Mouse (Mus musculus): ENCODE measurements at regions not wholly inside any gene's neighbourhood (a gene's known extent, or its start where the extent isn't known, plus 50 kb on each side); places are given as distances from the start of the nearest gene placed in this dataset.

GRCm38 (mm10) chr9:117863944-117864343 lies 176.4 kb upstream of the Azi2 start:
- Histone ChIP-seq H3K36me3 (no peaks in the 10 kb centered on the region), H3K4me1 (no peaks in the 10 kb centered on the region), H3K4me2 (replicated peaks) (no peak overlapping the region), H3K9me3 (replicated peaks) (no peaks in the 10 kb centered on the region), H3K27ac (replicated peaks) (no peak overlapping the region), H3K4me3 (replicated peaks) (no peak overlapping the region), H3K9ac (no peak overlapping the region), H3K27me3 (no peaks in the 10 kb centered on the region)
- no peak for ATAC-seq (ENCODE audit: insufficient number of reproducible peaks, low FRiP score, low TSS enrichment, low read depth)
- 92% methylated on average over 3 of the region's 3 CpGs for WGBS

GRCm38 (mm10) chr9:117863318-117863717 lies 177.0 kb upstream of the Azi2 start:
- Histone ChIP-seq H3K4me2 (replicated peaks) (no peak overlapping the region), H3K27ac (replicated peaks) (no peak overlapping the region), H3K27me3 (no peaks in the 10 kb centered on the region), H3K4me3 (replicated peaks) (no peak overlapping the region), H3K9ac (no peak overlapping the region), H3K9me3 (replicated peaks) (no peaks in the 10 kb centered on the region), H3K4me1 (no peaks in the 10 kb centered on the region), H3K36me3 (no peaks in the 10 kb centered on the region)
- ATAC-seq (ENCODE audit: insufficient number of reproducible peaks, low FRiP score, low TSS enrichment, low read depth) = no peak
- WGBS = 55% methylated on average over 6 of the region's 6 CpGs

GRCm38 (mm10) chr9:117859580-117860045 lies 180.7 kb upstream of the Azi2 start:
- Histone ChIP-seq H3K9ac (no peak overlapping the region), H3K9me3 (replicated peaks) (no peaks in the 10 kb centered on the region), H3K4me2 (replicated peaks) (no peak overlapping the region), H3K4me1 (no peaks in the 10 kb centered on the region), H3K27ac (replicated peaks) (no peak overlapping the region), H3K27me3 (no peaks in the 10 kb centered on the region), H3K4me3 (replicated peaks) (no peak overlapping the region), H3K36me3 (no peaks in the 10 kb centered on the region)
- ATAC-seq (ENCODE audit: insufficient number of reproducible peaks, low FRiP score, low TSS enrichment, low read depth) = no peak
- 82% methylated on average over 16 of the region's 16 CpGs for WGBS

- WGBS = 37% methylated on average over 4 of the region's 4 CpGs
- H3K4me3 ChIP-seq (replicated peaks) = no peak overlapping the region
- H3K27me3 ChIP-seq = no peaks in the 10 kb centered on the region
- H3K36me3 ChIP-seq = no peaks in the 10 kb centered on the region
- ATAC-seq (ENCODE audit: insufficient number of reproducible peaks, low FRiP score, low TSS enrichment, low read depth) = no peak
- H3K9me3 ChIP-seq (replicated peaks) = no peaks in the 10 kb centered on the region
- no peak overlapping the region for H3K9ac ChIP-seq
- no peak overlapping the region for H3K4me2 ChIP-seq (replicated peaks)
- peaks cover 3% of the 10 kb centered on the region; the same call in 1 of the 2 replicates for H3K4me1 ChIP-seq
- H3K27ac ChIP-seq (replicated peaks) = no peak overlapping the region
Observed at GRCm38 (mm10) chr9:117843531-117843930, 196.8 kb upstream of the Azi2 start.

GRCm38 (mm10) chr9:117836696-117837380 lies 203.5 kb upstream of the Azi2 start:
- Histone ChIP-seq H3K4me1 (no peaks in the 10 kb centered on the region), H3K27ac (replicated peaks) (no peak overlapping the region), H3K36me3 (no peaks in the 10 kb centered on the region), H3K9me3 (replicated peaks) (no peaks in the 10 kb centered on the region), H3K4me2 (replicated peaks) (no peak overlapping the region), H3K27me3 (no peaks in the 10 kb centered on the region), H3K4me3 (replicated peaks) (no peak overlapping the region), H3K9ac (no peak overlapping the region)
- 48% methylated on average over 12 of the region's 12 CpGs for WGBS
- no peak for ATAC-seq (ENCODE audit: insufficient number of reproducible peaks, low FRiP score, low TSS enrichment, low read depth)

- WGBS = 67% methylated on average over 6 of the region's 6 CpGs
- Histone ChIP-seq H3K4me1 (no peaks in the 10 kb centered on the region), H3K36me3 (no peaks in the 10 kb centered on the region)
Observed at GRCm38 (mm10) chr9:117833586-117833985, 203.9 kb upstream of the Rbms3 start.

GRCm38 (mm10) chr9:117814661-117815060 lies 184.9 kb upstream of the Rbms3 start:
- Histone ChIP-seq H3K4me3 (replicated peaks) (no peak overlapping the region), H3K4me2 (replicated peaks) (no peak overlapping the region), H3K27me3 (no peaks in the 10 kb centered on the region), H3K27ac (replicated peaks) (no peak overlapping the region), H3K9ac (no peak overlapping the region), H3K9me3 (replicated peaks) (no peaks in the 10 kb centered on the region), H3K4me1 (no peaks in the 10 kb centered on the region), H3K36me3 (no peaks in the 10 kb centered on the region)
- ATAC-seq (ENCODE audit: insufficient number of reproducible peaks, low FRiP score, low TSS enrichment, low read depth) = no peak
- 55% methylated on average over 4 of the region's 4 CpGs for WGBS

More at GRCm38 (mm10) chr9:117833586-117833985, 203.9 kb upstream of the Rbms3 start:
- ATAC-seq (ENCODE audit: insufficient number of reproducible peaks, low FRiP score, low TSS enrichment, low read depth) = no peak; the same call in 1 of the 2 replicates
- H3K9me3 ChIP-seq (replicated peaks) = no peaks in the 10 kb centered on the region
- H3K27me3 ChIP-seq = no peaks in the 10 kb centered on the region
- H3K27ac ChIP-seq (replicated peaks) = no peak overlapping the region
- no peak overlapping the region for H3K9ac ChIP-seq
- no peak overlapping the region for H3K4me3 ChIP-seq (replicated peaks)
- H3K4me2 ChIP-seq (replicated peaks) = no peak overlapping the region

- H3K9ac ChIP-seq = no peak overlapping the region
- no peaks in the 10 kb centered on the region for H3K4me1 ChIP-seq
- H3K4me3 ChIP-seq (replicated peaks) = no peak overlapping the region
- ATAC-seq (ENCODE audit: insufficient number of reproducible peaks, low FRiP score, low TSS enrichment, low read depth) = no peak
- no peaks in the 10 kb centered on the region for H3K9me3 ChIP-seq (replicated peaks)
- H3K27ac ChIP-seq (replicated peaks) = no peak overlapping the region; the same call in 1 of the 2 replicates
- 63% methylated on average over 9 of the region's 9 CpGs for WGBS
- no peaks in the 10 kb centered on the region for H3K27me3 ChIP-seq
- no peaks in the 10 kb centered on the region for H3K36me3 ChIP-seq
- H3K4me2 ChIP-seq (replicated peaks) = no peak overlapping the region
Observed at GRCm38 (mm10) chr9:117813216-117813615, 183.5 kb upstream of the Rbms3 start.

- Histone ChIP-seq H3K9me3 (replicated peaks) (no peaks in the 10 kb centered on the region), H3K27ac (replicated peaks) (no peak overlapping the region), H3K36me3 (no peaks in the 10 kb centered on the region), H3K27me3 (no peaks in the 10 kb centered on the region), H3K4me1 (no peaks in the 10 kb centered on the region), H3K4me3 (replicated peaks) (no peak overlapping the region), H3K4me2 (replicated peaks) (no peak overlapping the region), H3K9ac (no peak overlapping the region)
- 57% methylated on average over 9 of the region's 9 CpGs for WGBS
- peak; percentile 54; the same call in 1 of the 2 replicates for ATAC-seq (ENCODE audit: insufficient number of reproducible peaks, low FRiP score, low TSS enrichment, low read depth)
Observed at GRCm38 (mm10) chr9:117805812-117806211, 176.1 kb upstream of the Rbms3 start.

GRCm38 (mm10) chr9:117784186-117784591 lies 154.5 kb upstream of the Rbms3 start:
- no peaks in the 10 kb centered on the region for H3K4me1 ChIP-seq
- H3K4me3 ChIP-seq (replicated peaks) = no peak overlapping the region
- WGBS = 43% methylated on average over 5 of the region's 5 CpGs
- no peak overlapping the region for H3K4me2 ChIP-seq (replicated peaks)
- H3K36me3 ChIP-seq = no peaks in the 10 kb centered on the region
- H3K27ac ChIP-seq (replicated peaks) = no peak overlapping the region
- H3K9me3 ChIP-seq (replicated peaks) = no peaks in the 10 kb centered on the region
- no peak overlapping the region for H3K9ac ChIP-seq
- ATAC-seq (ENCODE audit: insufficient number of reproducible peaks, low FRiP score, low TSS enrichment, low read depth) = 0 out of 2 replicates have a peak, but pooled peaks have one; percentile 39
- no peaks in the 10 kb centered on the region for H3K27me3 ChIP-seq

- H3K9ac ChIP-seq = no peak overlapping the region
- ATAC-seq (ENCODE audit: insufficient number of reproducible peaks, low FRiP score, low TSS enrichment, low read depth) = no peak
- H3K27ac ChIP-seq (replicated peaks) = no peak overlapping the region
- no peaks in the 10 kb centered on the region for H3K4me1 ChIP-seq
- no peak overlapping the region for H3K4me2 ChIP-seq (replicated peaks)
- H3K36me3 ChIP-seq = no peaks in the 10 kb centered on the region
- WGBS = 74% methylated on average over 6 of the region's 6 CpGs
- H3K27me3 ChIP-seq = no peaks in the 10 kb centered on the region
- H3K9me3 ChIP-seq (replicated peaks) = no peaks in the 10 kb centered on the region
- no peak overlapping the region for H3K4me3 ChIP-seq (replicated peaks)
Observed at GRCm38 (mm10) chr9:117754651-117755050, 124.9 kb upstream of the Rbms3 start.

- Histone ChIP-seq H3K36me3 (no peaks in the 10 kb centered on the region), H3K27me3 (no peaks in the 10 kb centered on the region), H3K4me3 (replicated peaks) (no peak overlapping the region), H3K9me3 (replicated peaks) (no peaks in the 10 kb centered on the region), H3K4me1 (no peaks in the 10 kb centered on the region), H3K4me2 (replicated peaks) (no peak overlapping the region), H3K27ac (replicated peaks) (no peak overlapping the region), H3K9ac (no peak overlapping the region)
- WGBS = 64% methylated on average over 3 of the region's 3 CpGs
- no peak for ATAC-seq (ENCODE audit: insufficient number of reproducible peaks, low FRiP score, low TSS enrichment, low read depth)
Observed at GRCm38 (mm10) chr9:117753466-117753865, 123.8 kb upstream of the Rbms3 start.
